Mouse (Mus musculus) kidney, postnatal 0 days (tissue): ENCODE data around the gene Btnl6. TPM values are rescaled to one million over a fixed set of nuclear protein-coding genes. Genes with fewer than 3 reads are reported as not detected.

ENCODE experiments used
- ATAC-seq: fragments of 200-750 bp; cut with Nextera tagmentation; replicated peaks from 2 replicates; pipeline ENCODE4 v1.8.0; 2017; ENCODE audit warnings: low read depth, moderate number of reproducible peaks, moderate TSS enrichment, moderate library complexity; ENCODE audit not compliant: low FRiP score
- DNase-seq: peaks from one replicate; pipeline ENCODE4 v3.0.0-alpha.2; 2016; ENCODE audit warnings: low spot score
- H3K27ac ChIP-seq: fragments of 300-500 bp; sonication (generic); 2 replicates; pipeline ENCODE4 v1.5.1; 2014; ENCODE audit warnings: mild to moderate bottlenecking
- H3K27me3 ChIP-seq: fragments of 300-500 bp; sonication (generic); 2 replicates; pipeline ENCODE4 v1.6.1; 2014; ENCODE audit warnings: low read length, mixed read lengths; ENCODE audit not compliant: insufficient read depth
- H3K36me3 ChIP-seq: fragments of 300-500 bp; sonication (generic); 2 replicates; pipeline ENCODE4 v1.6.1; 2014; ENCODE audit warnings: low read length, mixed read lengths; ENCODE audit not compliant: insufficient read depth
- H3K4me1 ChIP-seq: fragments of 300-500 bp; sonication (generic); replicated peaks from 2 replicates; pipeline ENCODE4 v1.6.1; 2014; ENCODE audit warnings: antibody characterized with exemption, low read length, mixed read lengths; ENCODE audit not compliant: insufficient read depth
- H3K4me2 ChIP-seq: fragments of 300-500 bp; sonication (generic); 2 replicates; pipeline ENCODE4 v1.6.1; 2014; ENCODE audit warnings: mild to moderate bottlenecking, low read length, moderate library complexity, mixed read lengths
- H3K4me3 ChIP-seq: fragments of 300-500 bp; sonication (generic); replicated peaks from 2 replicates; pipeline ENCODE4 v1.5.1; 2014; ENCODE audit warnings: low read depth, low read length
- H3K9ac ChIP-seq: fragments of 300-500 bp; sonication (generic); 2 replicates; pipeline ENCODE4 v1.6.1; 2014; ENCODE audit warnings: low read depth, low read length
- H3K9me3 ChIP-seq: fragments of 300-500 bp; sonication (generic); replicated peaks from 2 replicates; pipeline ENCODE4 v1.6.1; 2016; ENCODE audit warnings: low read length, inconsistent platforms, mixed read lengths
- CTCF ChIP-seq: IDR thresholded peaks from 2 replicates; pipeline ENCODE4 v1.5.1; 2016; ENCODE audit warnings: antibody characterized with exemption, low read depth, mild to moderate bottlenecking, moderate library complexity
- WGBS: fragments of 180-500 bp; shearing (Covaris S2); extraction: QIAGEN DNeasy Blood & Tissue Kit; methylation state at CpG from one replicate; pipeline ENCODE4 v1.1.7; 2014; 5-methylcytosine and 5-hydroxymethylcytosine counted together
- polyA plus RNA-seq: library from polyadenylated mRNA; unstranded; fragments of >200 nt; fragmentation: Nextera tagmentation; extraction: Ambion mirVana; gene quantifications from 2 replicates; pipeline ENCODE4 v1.2.1, GENCODE M21; 2015

Btnl6 gene
- polyA plus RNA-seq, 1 experiment from 2014 or later = not detected

- Histone ChIP-seq H3K9ac (no peak overlapping the region), H3K27me3 (no peaks in the 10 kb centered on the region), H3K27ac (no peak overlapping the region), H3K4me2 (no peak overlapping the region), H3K4me1 (peaks cover 8% of the 10 kb centered on the region), H3K36me3 (no peaks in the 10 kb centered on the region), H3K9me3 (no peaks in the 10 kb centered on the region), H3K4me3 (no peak overlapping the region)
- no peak for DNase-seq
- WGBS = 25% methylated on average over 15 of the region's 15 CpGs
- TF ChIP-seq CTCF = peak; percentile 35; the same call in 1 of the 2 replicates
- ATAC-seq = no peak
Observed at GRCm38 (mm10) chr17:34559895-34560294, 42.7 kb upstream of the Btnl6 start.

GRCm38 (mm10) chr17:34559116-34559515 lies 42.0 kb upstream of the Btnl6 start:
- no peak for TF ChIP-seq CTCF
- Histone ChIP-seq H3K4me2 (no peak overlapping the region), H3K4me1 (peaks cover 3% of the 10 kb centered on the region; the same call in 1 of the 2 replicates), H3K4me3 (no peak overlapping the region), H3K27ac (no peak overlapping the region), H3K27me3 (no peaks in the 10 kb centered on the region), H3K9ac (no peak overlapping the region), H3K9me3 (no peaks in the 10 kb centered on the region), H3K36me3 (no peaks in the 10 kb centered on the region)
- DNase-seq (no peak), ATAC-seq (no peak)
- 80% methylated on average over 7 of the region's 7 CpGs for WGBS

GRCm38 (mm10) chr17:34557411-34557810 lies 40.3 kb upstream of the Btnl6 start:
- H3K27ac ChIP-seq = no peak overlapping the region
- WGBS = 36% methylated on average over 11 of the region's 11 CpGs
- no peak for DNase-seq

GRCm38 (mm10) chr17:34556406-34556805 lies 39.3 kb upstream of the Btnl6 start:
- no peak for DNase-seq
- Histone ChIP-seq H3K9me3 (no peaks in the 10 kb centered on the region), H3K4me1 (no peaks in the 10 kb centered on the region), H3K4me3 (no peak overlapping the region), H3K4me2 (no peak overlapping the region), H3K27me3 (no peaks in the 10 kb centered on the region), H3K36me3 (no peaks in the 10 kb centered on the region), H3K27ac (no peak overlapping the region), H3K9ac (no peak overlapping the region)
- TF ChIP-seq CTCF = no peak
- ATAC-seq = no peak
- WGBS = 84% methylated on average over 8 of the region's 8 CpGs

More at GRCm38 (mm10) chr17:34557411-34557810, 40.3 kb upstream of the Btnl6 start:
- no peaks in the 10 kb centered on the region for H3K27me3 ChIP-seq
- H3K4me1 ChIP-seq = no peaks in the 10 kb centered on the region
- H3K9ac ChIP-seq = no peak overlapping the region
- no peaks in the 10 kb centered on the region for H3K36me3 ChIP-seq
- no peaks in the 10 kb centered on the region for H3K9me3 ChIP-seq
- no peak overlapping the region for H3K4me2 ChIP-seq
- H3K4me3 ChIP-seq = no peak overlapping the region
- no peak for ATAC-seq
- no peak for TF ChIP-seq CTCF

- DNase-seq = peak; percentile 74
- Histone ChIP-seq H3K4me2 (no peak overlapping the region), H3K4me1 (no peaks in the 10 kb centered on the region), H3K36me3 (no peaks in the 10 kb centered on the region), H3K9ac (no peak overlapping the region), H3K9me3 (no peaks in the 10 kb centered on the region), H3K27me3 (no peaks in the 10 kb centered on the region), H3K4me3 (no peak overlapping the region), H3K27ac (no peak overlapping the region)
- TF ChIP-seq CTCF = peak; percentile 95
- ATAC-seq = no peak; the same call in 1 of the 2 replicates
- whole genome bisulfite sequencing = 29% methylated on average over 5 of the region's 5 CpGs
Observed at GRCm38 (mm10) chr17:34555483-34555882, 38.3 kb upstream of the Btnl6 start.

GRCm38 (mm10) chr17:34549843-34550242 lies 32.7 kb upstream of the Btnl6 start:
- Histone ChIP-seq H3K9ac (no peak overlapping the region), H3K4me1 (no peaks in the 10 kb centered on the region), H3K4me3 (no peak overlapping the region), H3K36me3 (no peaks in the 10 kb centered on the region), H3K27me3 (no peaks in the 10 kb centered on the region), H3K9me3 (no peaks in the 10 kb centered on the region), H3K4me2 (no peak overlapping the region), H3K27ac (no peak overlapping the region)
- WGBS = 77% methylated on average over 2 of the region's 2 CpGs
- DNase-seq (no peak), ATAC-seq (no peak)
- no peak for TF ChIP-seq CTCF

GRCm38 (mm10) chr17:34549156-34549555 lies 32.0 kb upstream of the Btnl6 start:
- no peaks in the 10 kb centered on the region for H3K36me3 ChIP-seq
- no peak overlapping the region for H3K4me2 ChIP-seq
- TF ChIP-seq CTCF = no peak
- no peak overlapping the region for H3K4me3 ChIP-seq
- DNase-seq (no peak), ATAC-seq (no peak)
- H3K27ac ChIP-seq = no peak overlapping the region
- 80% methylated on average over 3 of the region's 3 CpGs for WGBS
- H3K9ac ChIP-seq = no peak overlapping the region
- no peaks in the 10 kb centered on the region for H3K27me3 ChIP-seq
- H3K4me1 ChIP-seq = no peaks in the 10 kb centered on the region
- H3K9me3 ChIP-seq = no peaks in the 10 kb centered on the region
